Mouse (Mus musculus) heart, postnatal 14 days (tissue): ENCODE results near the gene Plbd2. TPM values are rescaled to one million over a fixed set of nuclear protein-coding genes. Genes with fewer than 3 reads are reported as not detected.

ENCODE experiments used
- DNase-seq, 2 experiments: peaks; one replicate each; pipeline ENCODE4 v3.0.0; 2021 to 2022
- intact Hi-C: fragments of 180-260 bp; cut with DNase I; formaldehyde crosslinking; loops from one replicate; pipeline ENCODE4 v1.15.1; 2025
- total RNA-seq, 2 experiments: library from RNA; stranded (reverse); gene quantifications; 2 replicates each; pipeline ENCODE4 v1.2.3; 2021

Gene Plbd2
- total RNA-seq, 2 experiments from 2014 or later: 37.5 to 42.2 TPM

DNA sequence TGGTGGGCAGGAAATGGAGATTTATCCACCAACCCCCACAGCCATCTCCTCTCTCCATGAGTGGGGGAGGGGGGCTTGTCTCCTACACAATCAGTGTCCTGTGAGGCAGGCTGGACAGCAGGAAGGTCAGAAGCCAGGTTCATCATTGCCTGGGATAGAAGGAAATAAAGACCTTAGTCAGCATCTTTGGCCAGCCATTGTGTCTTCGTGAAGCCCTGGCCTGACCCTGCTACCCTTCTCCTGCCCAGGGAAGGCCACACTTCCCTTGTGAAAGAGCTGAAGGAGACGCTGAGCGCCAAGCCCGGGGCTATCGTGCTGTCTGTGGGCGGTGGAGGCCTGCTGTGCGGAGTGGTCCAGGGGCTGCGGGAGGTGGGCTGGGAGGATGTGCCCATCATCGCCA is 22.2 kb downstream of the Plbd2 start:
- no peak for DNase-seq
- intact Hi-C loops: no loop called here

DNA sequence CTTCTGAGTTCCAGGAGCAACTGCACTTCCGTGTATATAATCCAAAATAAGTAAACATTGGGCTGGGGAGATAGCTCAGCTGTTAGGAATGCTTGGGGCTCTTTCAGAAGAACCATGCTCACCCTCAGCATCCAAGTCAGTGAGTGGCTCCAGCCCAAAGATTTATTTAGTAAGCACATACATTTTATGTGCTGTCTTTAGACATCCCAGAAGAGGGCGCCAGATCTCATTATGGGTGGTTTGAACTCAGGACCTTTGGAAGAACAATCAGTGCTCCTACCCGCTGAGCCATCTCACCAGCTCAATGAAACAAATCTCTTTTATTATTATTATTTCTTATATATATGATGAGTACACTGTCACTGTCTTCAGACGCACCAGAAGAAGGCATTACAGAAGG is 23.9 kb downstream of the Plbd2 start:
- DNase-seq: no peak
- intact Hi-C loops: no loop called here

DNA sequence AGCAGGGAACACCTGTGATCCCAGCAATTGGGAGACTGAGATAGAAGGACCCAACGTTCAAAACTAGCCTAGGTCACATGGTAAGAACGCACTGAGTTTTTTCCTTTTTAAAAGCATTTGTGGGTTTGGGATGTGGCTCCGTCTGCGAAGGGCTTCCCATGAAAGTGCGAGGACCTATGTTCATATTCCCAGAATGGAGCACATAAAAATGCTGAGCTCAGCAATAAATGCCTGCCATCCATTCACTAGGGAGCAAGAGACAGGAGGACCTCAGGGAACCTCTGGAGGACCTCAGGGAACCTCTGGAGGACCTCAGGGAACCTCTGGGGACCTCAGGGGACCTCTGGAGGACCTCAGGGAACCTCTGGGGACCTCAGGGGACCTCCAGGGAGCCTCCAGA is 25.4 kb downstream of the Plbd2 start:
- intact Hi-C loops: no loop called here
- no peak for DNase-seq

DNA sequence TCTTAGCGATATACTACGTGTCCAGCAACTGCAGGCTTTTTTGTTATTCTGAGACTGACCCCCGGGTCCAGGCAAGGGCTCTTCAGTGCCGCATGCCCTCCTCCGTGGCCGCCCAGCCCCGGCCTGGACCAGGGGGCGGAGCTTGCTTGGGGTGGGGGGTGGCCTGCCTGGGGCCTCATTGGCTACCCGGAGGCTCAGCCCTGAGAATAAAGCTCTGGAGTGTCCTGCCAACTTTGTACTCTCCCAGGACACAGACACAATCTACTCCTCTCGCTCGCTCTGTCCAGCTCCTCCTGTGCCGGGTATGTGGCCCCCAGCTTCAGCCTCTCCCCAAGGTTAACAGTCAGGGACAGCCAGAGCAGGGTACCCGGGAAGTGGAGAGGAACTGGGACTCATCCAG is 27.1 kb downstream of the Plbd2 start, which contains the start of gene Sds:
Gene Sds, plus strand, starts transcription at position 231 of the 400 bp plus-strand sequence.
- intact Hi-C loops: no loop called here
- no peak for DNase-seq

DNA sequence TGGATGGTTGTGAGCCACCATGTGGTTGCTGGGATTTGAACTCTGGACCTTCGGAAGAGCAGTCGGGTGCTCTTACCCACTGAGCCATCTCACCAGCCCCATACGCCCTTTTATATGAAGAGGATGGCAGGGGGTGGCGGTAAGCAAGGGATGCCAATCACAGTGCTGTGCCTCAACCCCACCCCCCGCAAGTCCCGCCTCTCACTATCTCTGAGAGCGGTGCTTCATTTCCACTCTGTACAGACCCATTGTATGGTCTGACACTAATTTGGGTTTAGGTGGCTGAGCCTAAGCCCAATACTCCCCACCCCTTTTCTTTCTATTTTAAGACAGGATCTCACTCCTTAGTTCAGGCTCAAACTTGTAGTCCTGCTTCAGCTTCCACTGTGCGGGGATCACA is 27.6 kb downstream of the Plbd2 start:
- no peak for DNase-seq
- intact Hi-C loops: no loop called here

DNA sequence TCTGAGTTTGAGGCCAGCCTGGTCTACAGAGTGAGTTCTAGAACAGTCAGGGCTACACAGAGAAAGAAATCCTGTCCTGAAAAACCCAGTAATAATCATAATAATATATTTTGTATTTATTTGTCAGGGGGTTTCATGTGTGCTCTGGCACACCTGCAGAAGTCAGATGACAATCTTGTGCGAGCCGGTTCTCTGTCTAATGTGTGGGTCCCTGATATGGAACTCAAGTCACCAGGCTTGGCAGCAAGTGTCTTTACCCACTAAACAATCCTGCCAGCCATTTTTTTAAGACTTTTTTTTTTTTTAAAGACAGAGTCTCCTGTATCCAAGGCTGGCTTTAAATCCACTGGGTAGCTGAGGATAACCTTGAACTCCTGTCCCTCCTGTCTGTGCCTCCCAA is 30.1 kb downstream of the Plbd2 start:
- intact Hi-C loops: no loop called here
- DNase-seq: no peak

DNA sequence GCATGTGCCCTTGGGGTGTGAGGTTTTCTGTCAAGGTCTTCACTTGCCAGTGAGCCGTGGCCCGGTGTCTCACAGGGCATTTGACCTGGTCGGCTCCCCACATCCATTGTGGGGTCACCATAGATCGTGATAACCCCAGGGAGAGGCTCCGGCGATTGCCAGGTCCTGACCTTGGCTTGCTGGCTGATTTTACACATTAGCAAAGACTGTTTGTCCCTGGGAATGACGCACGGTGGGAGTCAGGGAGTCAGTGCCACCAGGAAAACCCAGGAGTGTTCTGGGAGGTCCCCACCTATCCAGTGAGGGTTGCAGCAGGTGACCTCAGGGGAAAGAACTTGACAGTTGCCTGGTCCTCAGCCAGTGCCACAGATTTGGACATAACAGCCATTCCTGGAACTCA is 30.7 kb downstream of the Plbd2 start, which contains the start of gene Sdsl:
Gene Sdsl, minus strand, starts transcription at position 41 of the 400 bp plus-strand sequence.
- no peak for DNase-seq
- intact Hi-C loops: no loop called here

DNA sequence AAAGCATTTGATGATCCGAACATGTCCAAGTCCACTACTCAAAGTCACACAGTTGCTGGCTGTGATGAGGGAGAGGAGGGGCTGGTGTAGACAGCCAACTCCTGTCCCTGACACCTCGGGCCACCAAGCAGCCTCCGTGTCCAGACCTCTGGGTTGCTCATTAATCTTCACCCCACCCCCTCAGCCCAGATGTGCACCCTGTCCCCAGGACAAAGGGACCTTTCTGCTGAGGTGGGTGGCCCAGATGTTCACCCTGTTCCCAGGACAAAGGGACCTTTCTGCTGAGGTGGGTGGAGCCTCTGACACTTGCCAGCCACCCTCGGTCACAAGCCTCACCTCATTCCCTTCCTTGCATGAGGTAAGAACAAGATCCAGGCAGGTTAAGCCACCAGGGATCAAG is 31.9 kb downstream of the Plbd2 start:
- intact Hi-C loops: no loop called here
- DNase-seq: no peak

DNA sequence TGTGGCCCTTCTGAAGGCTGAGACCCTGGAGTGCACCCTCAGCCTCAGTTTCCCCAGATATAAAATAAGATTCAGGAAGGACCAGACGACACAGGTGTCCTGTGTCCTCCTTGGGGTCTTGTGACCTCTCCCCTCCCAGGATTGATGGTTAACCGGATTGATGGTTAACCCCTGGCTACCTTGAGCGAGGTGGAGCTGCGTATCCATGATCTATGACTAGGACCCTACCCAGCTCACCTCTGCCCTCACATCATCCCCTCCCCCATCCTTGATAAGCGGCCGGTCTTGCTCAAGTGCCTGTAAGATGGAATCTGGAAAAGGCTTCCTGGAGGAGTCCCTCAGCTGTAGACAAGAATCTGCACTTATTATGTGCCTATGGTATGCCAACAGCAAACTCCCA is 34.6 kb downstream of the Plbd2 start:
- no peak for DNase-seq
- intact Hi-C loops: no loop called here

DNA sequence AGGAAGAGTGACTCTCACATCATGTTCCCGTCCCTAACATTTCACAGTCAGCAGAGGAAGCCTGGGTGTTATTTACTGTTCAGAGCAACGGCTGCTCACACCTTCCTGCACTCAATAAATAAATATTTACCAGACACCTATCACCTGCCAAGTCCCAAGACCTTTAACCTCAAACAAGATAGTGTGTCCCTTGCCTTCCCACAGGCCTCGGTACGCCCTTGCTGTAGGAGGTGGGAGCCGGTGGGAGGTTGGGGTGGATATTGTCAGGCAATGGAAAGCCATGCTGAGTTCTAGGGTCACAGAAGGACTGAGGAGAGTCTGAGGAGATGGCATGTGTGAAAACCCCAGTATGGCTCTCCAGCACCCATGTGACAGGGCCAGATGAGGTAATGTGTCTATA is 35.1 kb downstream of the Plbd2 start:
- DNase-seq: no peak
- intact Hi-C loops: no loop called here

DNA sequence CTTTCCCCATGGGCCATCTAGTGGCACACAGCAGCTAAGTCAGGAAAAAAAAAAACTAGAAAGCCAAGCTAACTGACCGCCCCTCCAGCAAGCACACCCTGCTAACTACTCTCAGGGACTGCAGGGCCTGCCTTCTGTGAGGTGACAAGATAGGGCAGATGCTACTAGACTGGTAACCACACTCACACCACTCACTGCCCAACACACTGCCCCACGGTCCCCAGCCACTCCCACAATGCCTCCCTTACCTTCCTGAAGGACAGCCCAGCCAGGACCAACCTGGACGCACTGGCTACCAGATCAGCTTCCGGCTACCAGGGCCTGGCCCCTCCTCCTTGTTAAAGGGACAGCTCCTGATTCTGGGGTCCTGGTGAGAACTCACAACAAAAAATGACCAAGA is 36.4 kb downstream of the Plbd2 start:
- intact Hi-C loops: no loop called here
- DNase-seq: peak; percentile 23 to 34

DNA sequence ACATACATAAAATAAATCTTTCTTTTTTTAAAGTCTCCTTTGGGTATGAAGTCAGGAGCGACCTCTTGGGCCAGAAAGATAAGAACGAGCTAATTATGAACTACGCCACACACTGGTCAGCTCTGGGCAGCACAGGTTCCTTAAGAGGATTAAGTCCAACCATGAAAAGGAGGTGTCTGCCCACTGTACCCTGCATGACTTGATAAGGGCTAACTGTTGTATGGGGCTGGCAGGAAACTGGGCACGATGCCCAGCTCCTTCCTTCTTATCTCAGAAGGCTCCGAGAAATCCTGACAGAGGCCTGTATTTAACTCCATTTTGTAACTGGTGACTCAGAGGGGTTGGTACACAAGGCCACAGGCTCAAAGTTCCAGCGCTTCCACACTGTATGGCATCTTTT is 37.6 kb downstream of the Plbd2 start:
- DNase-seq: peak; percentile 60 to 66
- intact Hi-C loops: no loop called here

DNA sequence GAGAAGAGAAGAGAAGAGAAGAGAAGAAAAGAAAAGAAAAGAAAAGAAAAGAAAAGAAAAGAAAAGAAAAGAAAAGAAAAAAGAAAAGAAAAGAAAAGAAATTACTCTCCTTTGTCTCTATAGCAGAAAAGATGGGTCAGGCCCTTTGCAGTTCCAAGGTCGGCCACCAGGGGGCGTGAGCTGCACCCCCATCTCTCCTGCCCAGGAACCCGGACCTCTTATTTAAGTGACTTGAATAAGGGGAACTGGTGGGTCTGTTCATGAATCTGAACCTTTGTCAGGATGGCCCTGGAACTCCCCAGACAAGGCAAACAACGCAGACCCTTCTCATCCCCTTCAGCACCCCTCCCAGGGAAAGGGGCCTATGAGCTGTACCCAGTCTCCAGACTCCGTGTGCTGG is 38.4 kb downstream of the Plbd2 start:
- intact Hi-C loops: no loop called here
- DNase-seq: peak; percentile 33 to 57

DNA sequence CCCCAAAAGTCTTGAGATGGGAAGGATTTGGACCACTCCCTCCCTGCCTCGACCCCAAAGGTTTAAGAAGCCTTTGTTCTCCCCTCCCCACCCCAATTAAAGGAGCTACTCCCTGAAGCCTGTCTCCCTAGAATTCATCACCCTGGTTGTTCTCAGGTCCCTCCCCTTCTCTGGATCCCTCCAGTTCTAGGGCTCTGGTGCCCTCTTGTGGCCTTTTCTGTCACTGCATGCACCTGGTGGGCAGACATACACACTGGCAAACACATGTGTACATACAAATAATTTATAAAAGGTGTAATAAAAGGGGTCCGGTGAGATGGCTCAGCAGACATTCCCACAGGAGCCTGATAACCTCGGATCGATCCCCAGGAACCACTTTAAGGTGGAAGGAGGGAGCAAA is 39.1 kb downstream of the Plbd2 start:
- intact Hi-C loops: no loop called here
- no peak for DNase-seq

DNA sequence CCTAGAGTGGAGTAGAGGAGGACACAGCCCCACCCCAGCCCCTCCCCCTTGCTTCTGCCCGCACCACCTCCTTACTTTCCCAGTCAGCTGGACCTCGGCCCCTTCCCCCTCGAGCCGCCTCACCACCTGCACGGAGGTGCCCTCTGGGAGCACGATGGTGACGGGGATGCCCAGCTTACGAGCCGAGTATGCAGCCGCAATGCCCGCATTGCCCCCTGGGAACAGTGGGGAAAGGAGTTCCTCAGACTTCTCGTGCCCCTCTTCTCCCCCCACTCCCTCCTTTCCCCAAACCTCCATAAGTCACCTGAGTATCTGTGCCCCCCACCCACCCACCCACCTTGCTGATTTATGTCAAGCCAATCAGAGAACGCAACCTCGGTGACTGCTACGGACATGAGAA is 41.5 kb downstream of the Plbd2 start:
- intact Hi-C loops: no loop called here
- DNase-seq: no peak

DNA sequence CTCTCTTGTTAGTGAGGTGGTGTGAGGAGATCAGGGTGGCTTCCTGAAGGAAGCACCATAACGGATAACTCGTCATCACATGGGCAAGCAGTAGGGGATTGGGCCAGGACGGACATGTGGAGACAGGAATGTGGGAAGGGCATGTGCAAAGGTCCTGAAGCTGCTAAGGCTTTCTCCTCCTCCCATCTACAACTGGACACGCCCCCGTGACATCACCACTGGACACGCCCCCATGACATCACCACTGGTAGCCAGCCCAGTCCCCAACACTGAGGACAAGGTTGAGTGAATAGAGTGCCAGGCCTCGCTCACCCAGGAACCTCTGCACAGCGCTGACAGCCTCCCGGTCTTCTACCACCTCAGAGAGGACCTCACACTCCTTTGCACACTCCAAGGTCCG is 44.3 kb downstream of the Plbd2 start:
- no peak for DNase-seq
- intact Hi-C loops: no loop called here

DNA sequence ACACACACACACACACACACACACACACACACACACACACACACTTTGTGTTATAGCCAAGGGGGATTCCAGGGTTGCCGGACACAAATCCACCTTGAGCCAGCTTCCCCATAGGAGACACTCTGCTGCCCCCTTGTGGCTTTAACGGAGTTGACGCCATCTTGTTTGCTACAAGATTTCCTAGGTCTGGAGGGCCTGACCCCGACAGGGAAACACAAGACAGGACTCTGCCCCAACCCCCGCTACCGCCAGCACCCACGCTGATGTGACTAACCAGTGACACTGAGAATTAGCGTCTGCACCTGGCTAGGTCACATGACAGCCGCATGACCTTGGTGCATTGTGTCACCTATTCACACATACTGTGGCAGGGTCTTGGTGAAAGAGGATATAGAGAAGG is 45.8 kb downstream of the Plbd2 start:
- DNase-seq: peak; percentile 36 to 74
- intact Hi-C loops: no loop called here

DNA sequence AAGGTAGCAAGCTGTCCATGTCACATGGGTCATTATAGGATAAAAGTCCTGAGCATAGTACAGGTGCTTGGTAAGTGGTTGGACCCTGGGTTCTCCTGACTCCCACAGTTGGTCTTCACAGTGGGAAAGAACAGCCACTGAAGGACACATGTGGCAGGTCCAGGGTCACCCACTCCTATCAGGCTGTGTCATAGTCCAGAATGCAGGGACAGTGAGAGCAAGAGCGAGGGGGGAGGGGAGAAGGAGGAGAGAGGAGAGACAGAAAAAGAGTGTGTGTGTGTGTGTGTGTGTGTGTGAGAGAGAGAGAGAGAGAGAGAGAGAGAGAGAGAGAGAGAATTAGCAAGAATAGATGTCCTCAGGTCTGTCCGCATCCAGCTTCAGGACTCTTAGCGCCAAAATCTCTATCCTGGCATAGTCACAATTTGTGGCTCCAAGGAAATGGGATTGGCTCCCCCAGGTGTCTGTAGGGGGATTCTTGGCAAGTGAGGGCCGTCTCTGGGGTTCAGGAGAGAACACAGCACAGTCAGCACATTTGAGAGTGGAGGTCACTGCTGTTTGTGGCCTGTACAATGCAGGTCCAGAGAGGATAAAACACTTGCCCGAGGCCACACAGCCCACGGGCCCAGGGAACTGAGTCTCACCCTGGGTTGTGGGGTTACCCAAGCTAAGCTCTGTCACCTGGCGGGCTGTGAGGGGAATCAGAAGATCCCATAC is 46.4 kb downstream of the Plbd2 start:
- no peak for DNase-seq

DNA sequence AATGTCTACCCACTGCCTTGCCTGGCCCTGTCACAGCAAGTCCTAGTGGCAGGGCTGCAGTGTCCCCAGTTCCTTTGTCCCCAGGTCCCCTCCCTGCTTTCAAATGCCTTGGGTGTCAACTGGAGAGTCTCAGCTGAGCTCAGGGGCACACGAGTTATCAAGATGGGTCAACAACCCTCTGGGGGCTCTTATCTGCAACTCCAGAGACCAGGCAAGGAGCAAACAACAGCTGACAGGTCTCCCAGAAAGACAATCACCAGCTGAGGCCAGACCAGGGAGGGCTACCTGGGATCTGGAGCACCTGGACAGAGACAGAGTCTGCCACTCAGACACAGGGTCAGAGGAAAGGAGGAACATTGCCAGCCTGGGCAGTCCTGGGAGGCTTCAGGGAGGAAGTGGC is 47.2 kb downstream of the Plbd2 start:
- intact Hi-C loops: no loop called here
- no peak for DNase-seq

More for the DNA sequence above, 46.4 kb downstream of the Plbd2 start:
- intact Hi-C loops: no loop called here

DNA sequence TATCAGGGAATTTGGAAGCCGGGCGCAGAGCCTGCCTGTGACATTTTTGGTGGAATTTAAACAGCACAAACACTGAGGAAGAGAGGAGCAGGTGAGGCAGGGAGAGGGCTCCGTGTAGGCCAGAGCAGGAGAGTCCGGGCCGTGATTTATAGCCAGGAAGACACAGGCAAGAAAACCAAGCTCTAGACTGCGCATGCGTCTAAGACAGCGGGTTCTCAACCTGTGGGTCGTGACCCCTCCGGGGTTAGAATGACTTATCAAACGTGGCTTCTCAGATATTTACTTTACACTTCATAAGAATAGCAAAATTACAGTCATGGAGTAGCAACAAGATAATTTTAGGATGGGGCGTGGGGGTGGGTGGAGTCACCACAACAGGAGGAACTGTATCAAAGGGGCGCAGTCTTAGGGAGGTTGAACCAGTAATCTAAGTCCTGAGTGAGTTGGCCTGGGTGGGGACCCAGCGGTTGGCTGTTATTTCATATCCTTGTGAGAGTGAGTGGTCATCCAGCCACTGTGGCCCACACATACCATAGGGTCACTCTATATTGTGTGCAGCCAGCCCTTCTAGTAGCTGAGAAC is 48.6 kb downstream of the Plbd2 start:
- no peak for DNase-seq
- intact Hi-C loops: no loop called here

DNA sequence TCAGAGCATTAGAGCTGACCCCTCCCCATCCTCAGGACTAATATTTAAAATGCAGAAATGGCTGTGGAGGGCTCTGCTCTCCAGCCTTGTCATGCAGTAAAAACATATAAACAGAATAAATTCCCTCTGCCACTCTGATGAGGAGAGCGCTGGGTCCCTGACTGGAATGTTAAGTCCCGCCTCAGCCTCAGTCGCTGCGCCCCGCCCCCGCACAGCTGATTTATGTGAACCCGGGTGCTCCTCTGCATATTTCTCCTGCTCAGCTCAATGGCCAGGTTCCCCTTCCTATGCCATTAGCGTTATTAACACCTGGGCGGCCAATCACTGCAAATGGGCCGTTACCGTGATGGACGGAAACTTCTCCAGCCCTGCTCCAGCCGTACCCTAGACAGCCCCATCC is 56.1 kb downstream of the Plbd2 start:
- DNase-seq: no peak
- intact Hi-C loops: no loop called here

DNA sequence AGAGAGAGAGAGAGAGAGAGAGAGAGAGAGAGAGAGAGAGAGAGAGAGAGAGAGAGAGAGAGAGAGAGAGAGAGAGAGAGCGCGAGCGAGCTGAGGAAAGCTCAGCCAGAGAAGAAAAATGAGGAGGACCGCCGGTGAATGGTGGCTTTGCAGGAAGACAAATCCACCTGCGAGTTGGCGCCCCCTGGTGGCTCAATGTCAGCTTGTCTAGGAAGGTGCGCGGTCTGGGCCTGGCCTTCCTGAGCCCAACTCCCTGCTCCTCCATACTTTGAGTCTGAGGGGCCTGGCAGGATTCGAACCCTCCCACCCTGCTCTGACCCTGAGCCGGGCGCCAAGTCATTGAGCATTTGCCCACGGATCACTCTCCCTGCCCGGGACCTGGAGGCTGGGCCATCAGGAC is 62.7 kb downstream of the Plbd2 start:
- intact Hi-C loops: loop anchor here (1.0 to 5.0 kb wide), 2 partner anchors 188 to 294 kb away; no protein-coding TSS in a partner anchor
- DNase-seq: peak; percentile 88 to 94
